Mouse (Mus musculus) kidney, postnatal 4 days (tissue): ENCODE measurements around the gene Cd200.

Experiments used
- DNase-seq, 2 experiments: peaks; one replicate each; pipeline ENCODE4 v3.0.0; 2021; ENCODE audit warnings: mixed read lengths in 2 of 2

Gene Cd200

GRCm38 (mm10) chr16:45333678-45334375 lies 75.0 kb downstream of the Cd200 start:
- no peak for DNase-seq

GRCm38 (mm10) chr16:45332591-45332990 lies 76.3 kb downstream of the Cd200 start:
- DNase-seq, result no peak
